Comparison of ENCODE assay signal across 8 mouse cellular contexts in genomic region chr7:16760292-16760691, GRCm38 (mm10). TPM values are rescaled to one million over a fixed set of nuclear protein-coding genes. Genes with fewer than 3 reads are reported as not detected.
DNase-seq lines count a peak whose midpoint lies in the region; ATAC-seq and TF ChIP-seq lines count a peak whose summit lies in the region.

No protein-coding gene starts in this region.

- peak; percentile 48; the same call in 1 of the 2 replicates for ATAC-seq in stomach, postnatal 0 days (ENCODE audit: low FRiP score, low TSS enrichment)

- H3K4me2 ChIP-seq in stomach, postnatal 0 days (replicated peaks; ENCODE audit: low read depth) = no peak overlapping the region

- H3K27ac ChIP-seq in limb, embryonic 10.5 days = no peak overlapping the region
- peak overlapping the region; percentile 89 for H3K27ac ChIP-seq in stomach, postnatal 0 days (replicated peaks)

- no peak overlapping the region for H3K9ac ChIP-seq in stomach, postnatal 0 days (ENCODE audit: low read length)

- DNase-seq in 416B (ENCODE audit: low read depth) (peak; percentile 47), NIH3T3 (ENCODE audit: low read depth) (peak; percentile 61)
- peak; percentile 80 for DNase-seq in heart, adult 8-10 months (ENCODE audit: low spot score)
- DNase-seq in limb, embryonic 10.5 days (ENCODE audit: low spot score) = peak; percentile 55
- peak; percentile 74 for DNase-seq in stomach, postnatal 0 days (ENCODE audit: low spot score)
- no peak for DNase-seq in cerebellum, postnatal 14 days
- no peak for DNase-seq in layer of hippocampus, postnatal 25 days (ENCODE audit: extremely low spot score in 1 of 2, low spot score in 1 of 2)
- no peak for DNase-seq in cerebellum, adult 8-10 months

- peak; percentile 36; the same call in 1 of the 2 replicates for TF ChIP-seq CTCF in stomach, postnatal 0 days (IDR thresholded peaks at IDR 0.05; ENCODE audit: low read depth)

- 22% methylated on average over 8 of the region's 8 CpGs for WGBS in limb, embryonic 10.5 days
- 18% methylated on average over 8 of the region's 8 CpGs for WGBS in stomach, postnatal 0 days

- H3K36me3 ChIP-seq in limb, embryonic 10.5 days = no peaks in the 10 kb centered on the region
- H3K36me3 ChIP-seq in stomach, postnatal 0 days (ENCODE audit: control insufficient read depth, insufficient read depth, low read length) = no peaks in the 10 kb centered on the region

- no peaks in the 10 kb centered on the region for H3K27me3 ChIP-seq in limb, embryonic 10.5 days (ENCODE audit: low read depth, poor library complexity, severe bottlenecking)
- H3K27me3 ChIP-seq in stomach, postnatal 0 days (ENCODE audit: control insufficient read depth, insufficient read depth, low read length) = no peaks in the 10 kb centered on the region

- H3K4me3 ChIP-seq in limb, embryonic 10.5 days = no peak overlapping the region
- no peak overlapping the region for H3K4me3 ChIP-seq in stomach, postnatal 0 days (ENCODE audit: low read depth, low read length)

- no peak for TF ChIP-seq EP300 in stomach, postnatal 0 days (optimal IDR thresholded peaks at IDR 0.05)

- no peaks in the 10 kb centered on the region for H3K9me3 ChIP-seq in limb, embryonic 10.5 days (replicated peaks)
- no peaks in the 10 kb centered on the region for H3K9me3 ChIP-seq in stomach, postnatal 0 days (ENCODE audit: control insufficient read depth, low read length)

- H3K4me1 ChIP-seq in limb, embryonic 10.5 days = peaks cover 22% of the 10 kb centered on the region
- H3K4me1 ChIP-seq in stomach, postnatal 0 days (replicated peaks; ENCODE audit: control insufficient read depth, insufficient read depth) = no peaks in the 10 kb centered on the region

RNA-seq across cellular contexts. Expression of gene Slc1a5, which starts 20.8 kb away (rescaled TPM):
- total RNA-seq in heart, adult 8-10 months (2022) = 10 to 100 TPM; 14.5 to 21.7 (median 17.7) TPM
- 48.3 and 48.7 TPM in 2 replicates for polyA plus RNA-seq in limb, embryonic 10.5 days (2016; fragmentation: Nextera tagmentation; extraction: Ambion mirVana)
- polyA plus RNA-seq in stomach, postnatal 0 days (2015; fragmentation: Nextera tagmentation; extraction: Ambion mirVana) = 48.6 and 53.5 TPM in 2 replicates
- total RNA-seq in layer of hippocampus, postnatal 25 days (2021) = 1 to 10 TPM; 2.4 to 3.5 TPM

RNA-seq across cellular contexts. Expression of gene Ap2s1, which starts 22.1 kb away (rescaled TPM):
- 10 to 100 TPM; 65.2 to 74.9 (median 70.8) TPM for total RNA-seq in heart, adult 8-10 months (2022)
- 250 and 252 TPM in 2 replicates for polyA plus RNA-seq in limb, embryonic 10.5 days (2016; fragmentation: Nextera tagmentation; extraction: Ambion mirVana)
- 225 and 229 TPM in 2 replicates for polyA plus RNA-seq in stomach, postnatal 0 days (2015; fragmentation: Nextera tagmentation; extraction: Ambion mirVana)
- 100 to 1,000 TPM; 278 to 315 TPM for total RNA-seq in layer of hippocampus, postnatal 25 days (2021)

RNA-seq across cellular contexts. Expression of gene Ceacam9, which starts 38.6 kb away (rescaled TPM):
- total RNA-seq in heart, adult 8-10 months (2022) = not detected
- polyA plus RNA-seq in limb, embryonic 10.5 days (2016; fragmentation: Nextera tagmentation; extraction: Ambion mirVana) = not detected in 2 replicates
- polyA plus RNA-seq in stomach, postnatal 0 days (2015; fragmentation: Nextera tagmentation; extraction: Ambion mirVana) = not detected in 2 replicates
- total RNA-seq in layer of hippocampus, postnatal 25 days (2021) = not detected

RNA-seq across cellular contexts. Expression of gene Strn4, which starts 55.4 kb away (rescaled TPM):
- total RNA-seq in heart, adult 8-10 months (2022) = 10 to 100 TPM; 47.9 to 61.2 (median 49.1) TPM
- polyA plus RNA-seq in limb, embryonic 10.5 days (2016; fragmentation: Nextera tagmentation; extraction: Ambion mirVana) = 130 and 145 TPM in 2 replicates
- polyA plus RNA-seq in stomach, postnatal 0 days (2015; fragmentation: Nextera tagmentation; extraction: Ambion mirVana) = 45.1 and 45.2 TPM in 2 replicates
- 100 to 1,000 TPM; 322 to 327 TPM for total RNA-seq in layer of hippocampus, postnatal 25 days (2021)

RNA-seq across cellular contexts. Expression of gene Fkrp, which starts 56.2 kb away (rescaled TPM):
- total RNA-seq in heart, adult 8-10 months (2022) = 10 to 100 TPM; 47.3 to 56.4 (median 53.0) TPM
- polyA plus RNA-seq in limb, embryonic 10.5 days (2016; fragmentation: Nextera tagmentation; extraction: Ambion mirVana) = 27.2 and 33.1 TPM in 2 replicates
- 14.2 and 14.5 TPM in 2 replicates for polyA plus RNA-seq in stomach, postnatal 0 days (2015; fragmentation: Nextera tagmentation; extraction: Ambion mirVana)
- total RNA-seq in layer of hippocampus, postnatal 25 days (2021) = 10 to 100 TPM; 46.7 to 47.7 TPM

Comparison
In these comparisons a context has a peak if more than half of its experiments do, and no peak if none do; other contexts are left out.
1. DNase-seq: peak in 416B (single experiment), NIH3T3 (single experiment), heart, adult 8-10 months (single experiment), limb, embryonic 10.5 days (single experiment) and stomach, postnatal 0 days (single experiment); none in cerebellum, postnatal 14 days (0 of 2), layer of hippocampus, postnatal 25 days (0 of 2) and cerebellum, adult 8-10 months (single experiment).